Mouse (Mus musculus) left cerebral cortex, postnatal 14 days (tissue): ENCODE measurements around the gene Sae1. TPM values are rescaled to one million over a fixed set of nuclear protein-coding genes. Genes with fewer than 3 reads are reported as not detected.

Experiments
- total RNA-seq, 2 experiments: library from RNA; stranded (reverse); gene quantifications; 2 replicates each; pipeline ENCODE4 v1.2.3; 2021

Gene Sae1
- total RNA-seq, 2 experiments from 2014 or later: 103 to 108 TPM

Other genes starting within 250 kb of the Sae1 start
- gene Meis3, start 212.7 kb downstream of the Sae1 start, total RNA-seq: 10 to 100 TPM; 37.9 to 40.2 TPM
- gene Dhx34, start 165.8 kb downstream of the Sae1 start, total RNA-seq: 10 to 100 TPM; 10.7 to 11.2 TPM
- gene C5ar2, start 143.7 kb downstream of the Sae1 start, total RNA-seq: under 1 TPM; 0.51 to 0.59 TPM
- 1 to 10 TPM in 1 of 2 experiments, under 1 TPM in 1; 0.70 to 1.7 TPM for gene C5ar1, start 128.3 kb downstream of the Sae1 start, total RNA-seq
- gene Inafm1, start 114.2 kb downstream of the Sae1 start, total RNA-seq: 10 to 100 TPM; 30.3 to 30.8 TPM
- gene Ccdc9, start 101.0 kb downstream of the Sae1 start, total RNA-seq: 10 to 100 TPM; 85.2 to 87.3 TPM
- 10 to 100 TPM; 22.3 to 23.0 TPM for gene Bbc3, start 79.4 kb downstream of the Sae1 start, total RNA-seq
- gene Zc3h4, start 13.1 kb upstream of the Sae1 start, total RNA-seq: 10 to 100 TPM; 55.1 to 55.7 TPM
- 10 to 100 TPM; 90.4 to 90.8 TPM for gene Tmem160, start 65.0 kb upstream of the Sae1 start, total RNA-seq
- 10 to 100 TPM; 13.4 to 14.8 TPM for gene Npas1, start 89.9 kb upstream of the Sae1 start, total RNA-seq
- gene Arhgap35, start 227.2 kb upstream of the Sae1 start, total RNA-seq: 100 to 1,000 TPM; 138 to 148 TPM